Mouse (Mus musculus) gastrocnemius, postnatal 10 days (tissue): ENCODE measurements around the gene Fyttd1. TPM values are rescaled to one million over a fixed set of nuclear protein-coding genes. Genes with fewer than 3 reads are reported as not detected.
A peak's percentile ranks its signal among the peaks of the same experiment; 100 is the strongest.
"Not testable (repeated sequence)": the region's sequence is repeated elsewhere in the genome, so short reads cannot be mapped to it uniquely, and the experiment has no call there.

ENCODE experiments used
- DNase-seq: peaks from one replicate; pipeline ENCODE4 v3.0.0; 2021; ENCODE audit warnings: mixed read lengths
- total RNA-seq, 2 experiments: library from RNA; stranded (reverse); gene quantifications; 2 replicates each; pipeline ENCODE4 v1.2.3; 2021

The Fyttd1 gene
- total RNA-seq, 2 experiments from 2014 or later = 134 to 138 TPM

DNA sequence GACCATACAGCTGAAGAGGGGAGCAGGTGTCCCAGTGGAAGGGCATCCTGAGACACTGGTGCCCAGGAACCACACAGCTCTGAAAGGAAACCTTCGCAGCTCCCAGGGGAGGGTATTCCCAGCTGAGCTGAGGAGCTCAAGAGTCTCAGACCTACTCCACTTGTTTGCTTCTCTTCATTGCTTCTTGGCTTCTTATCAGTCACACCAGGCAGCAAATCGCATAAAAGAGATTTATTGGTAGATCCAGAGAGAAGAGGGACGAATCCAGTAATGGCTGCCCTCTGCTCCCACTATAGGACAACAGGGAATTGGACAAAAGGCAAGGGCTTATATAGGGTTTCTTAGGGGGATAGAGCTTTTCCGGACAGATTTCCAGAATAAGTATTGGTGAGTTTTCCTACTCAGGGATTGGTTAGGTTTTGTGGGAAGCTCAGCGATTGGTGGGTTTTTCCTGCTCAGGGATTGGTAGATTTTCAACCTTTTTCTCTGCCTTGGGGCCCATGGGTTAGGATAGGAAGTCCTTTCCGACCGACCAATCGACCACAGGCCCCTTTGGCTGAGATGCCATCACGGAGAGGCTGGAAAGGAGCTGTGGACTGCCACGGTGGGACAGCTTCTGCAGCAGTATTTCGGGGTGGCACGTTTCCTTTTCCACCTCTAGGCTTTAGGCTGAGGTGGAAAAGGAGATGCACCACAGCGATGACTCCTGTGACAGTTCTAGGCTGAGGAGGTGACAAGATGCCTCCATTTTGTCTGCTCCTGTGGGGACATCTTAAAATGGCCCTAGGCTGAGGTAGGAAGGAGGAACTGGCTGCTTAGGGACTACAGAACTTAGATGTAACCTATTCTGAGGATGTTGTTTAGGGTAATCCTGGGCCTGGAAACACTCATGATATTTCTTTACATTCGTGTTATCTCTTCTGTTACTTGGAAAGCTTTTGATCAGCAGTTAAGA lies 1.9 kb downstream of the Fyttd1 start:
- DNase-seq = no peak

DNA sequence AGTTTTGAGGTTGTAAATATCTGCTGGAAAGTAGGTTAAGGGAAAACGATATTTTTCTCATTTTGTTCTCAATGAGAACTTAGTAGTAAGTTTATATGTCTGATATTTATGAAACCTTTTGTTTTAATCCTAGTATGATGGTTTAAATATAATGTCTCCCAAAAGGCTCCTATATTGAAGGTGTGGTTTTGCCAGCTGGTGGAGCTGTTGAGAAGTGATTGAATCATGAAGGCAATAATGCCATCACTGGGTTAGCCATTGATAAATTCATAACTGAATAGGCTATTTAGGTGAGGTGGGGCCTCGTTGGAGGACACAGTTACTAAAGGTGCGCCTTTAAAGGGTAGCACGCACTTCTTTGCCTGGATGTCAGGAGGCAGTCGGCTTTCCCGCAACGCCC lies 4.2 kb downstream of the Fyttd1 start:
- no peak for DNase-seq

DNA sequence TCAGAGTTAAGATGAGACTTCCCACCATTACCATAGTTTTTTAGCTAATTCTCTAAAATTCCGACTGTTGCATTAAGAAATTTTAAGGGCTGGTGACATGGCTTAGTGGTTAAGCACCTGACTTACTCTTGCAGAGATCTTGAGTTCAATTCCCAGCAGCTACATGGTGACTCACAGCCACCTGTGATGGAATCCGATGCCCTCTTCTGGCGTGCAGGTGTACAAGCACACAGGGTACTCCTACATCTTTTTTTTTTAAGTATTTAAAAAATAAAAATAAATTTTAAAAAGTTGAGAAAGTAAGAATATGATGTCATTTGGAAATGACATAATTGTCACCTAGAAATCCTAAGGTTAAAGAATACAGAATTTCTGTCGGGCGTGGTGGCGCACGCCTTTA lies 10.7 kb downstream of the Fyttd1 start:
- DNase-seq = no peak

DNA sequence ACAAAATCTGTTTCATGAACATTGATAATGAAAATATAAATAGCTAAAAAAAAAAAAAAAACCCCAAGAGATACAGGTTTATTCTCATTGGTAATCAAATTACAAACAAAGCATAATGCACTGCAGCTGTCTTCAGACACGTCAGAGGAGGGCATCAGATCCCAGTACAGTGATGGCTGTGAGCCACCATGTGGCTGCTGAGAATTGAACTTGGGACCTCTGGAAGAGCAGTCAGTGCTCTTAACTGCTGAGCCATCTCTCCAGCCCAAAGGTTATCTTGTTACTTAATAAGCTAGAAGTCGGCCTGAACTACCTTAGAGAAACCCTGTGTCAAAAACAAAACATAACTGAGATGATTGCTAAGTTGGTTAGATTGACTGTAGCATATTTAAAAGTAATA lies 12.6 kb downstream of the Fyttd1 start:
- DNase-seq = no peak

DNA sequence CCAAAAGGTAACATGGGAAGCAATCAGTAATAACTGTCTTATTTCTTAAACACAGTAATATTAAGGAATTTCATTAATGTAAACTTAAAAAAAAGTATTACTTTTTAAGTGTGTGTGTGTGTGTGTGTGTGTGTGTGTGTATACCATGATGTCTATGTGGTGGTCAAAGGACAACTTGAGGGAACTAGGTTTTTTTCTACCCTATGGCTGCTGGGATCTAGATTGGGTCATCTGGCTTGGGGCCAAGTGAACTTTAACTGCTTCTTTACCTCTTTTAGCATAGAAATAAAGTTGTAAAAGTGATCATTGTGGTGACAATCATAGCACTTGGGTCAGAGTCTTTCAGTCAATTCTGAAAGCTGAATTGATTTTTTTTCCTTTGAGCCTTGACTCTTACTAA lies 18.8 kb downstream of the Fyttd1 start:
- no peak for DNase-seq

DNA sequence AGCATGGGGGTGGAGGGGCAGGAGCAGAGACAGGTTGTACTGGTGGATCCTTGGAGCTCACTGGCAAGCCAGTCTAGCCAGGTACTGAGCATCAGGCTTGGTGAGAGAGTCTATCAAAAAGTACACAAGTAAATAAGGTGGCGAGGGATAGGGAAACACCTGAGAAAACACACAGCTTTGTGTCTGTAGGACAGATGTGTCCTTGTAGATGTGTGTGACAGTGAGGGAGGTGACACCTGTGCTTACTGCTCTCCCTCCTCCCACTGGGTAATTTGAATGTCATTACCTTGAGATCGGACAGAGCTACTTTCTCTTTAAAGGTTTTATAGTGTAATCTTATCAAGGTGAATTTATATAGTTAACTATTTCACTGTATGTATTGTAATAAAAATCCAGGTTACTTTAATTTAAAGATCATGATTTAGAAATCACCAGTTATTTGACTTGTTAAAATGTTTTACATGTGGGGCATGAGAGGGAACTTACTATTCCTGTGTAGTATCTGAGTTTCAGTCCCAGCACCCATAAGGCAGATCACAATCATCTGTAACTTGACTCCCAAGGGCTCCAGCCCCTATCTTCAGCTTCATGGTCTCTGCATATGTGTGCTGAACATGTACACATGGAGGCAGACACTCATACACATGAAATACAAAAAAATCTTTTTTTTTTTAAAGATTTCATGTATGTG lies 24.2 kb downstream of the Fyttd1 start:
- DNase-seq = no peak

DNA sequence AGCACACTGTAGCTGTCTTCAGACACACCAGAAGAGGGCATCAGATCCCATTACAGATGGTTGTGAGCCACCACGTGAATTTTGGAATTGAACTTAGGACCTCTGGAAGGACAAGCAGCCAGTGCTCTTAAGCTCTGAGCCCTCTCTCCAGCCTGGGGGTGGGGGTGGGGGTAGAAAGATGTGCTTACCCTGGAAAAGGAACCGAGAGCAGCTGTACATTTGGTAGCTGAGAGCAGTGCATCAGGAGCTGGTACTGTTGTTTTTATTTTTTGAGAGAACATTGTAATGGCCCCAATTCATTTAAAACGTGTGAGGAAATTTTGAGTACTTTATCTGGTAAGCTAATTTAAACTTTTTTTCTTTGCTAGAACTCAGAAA lies 24.7 kb downstream of the Fyttd1 start:
- DNase-seq = no peak

DNA sequence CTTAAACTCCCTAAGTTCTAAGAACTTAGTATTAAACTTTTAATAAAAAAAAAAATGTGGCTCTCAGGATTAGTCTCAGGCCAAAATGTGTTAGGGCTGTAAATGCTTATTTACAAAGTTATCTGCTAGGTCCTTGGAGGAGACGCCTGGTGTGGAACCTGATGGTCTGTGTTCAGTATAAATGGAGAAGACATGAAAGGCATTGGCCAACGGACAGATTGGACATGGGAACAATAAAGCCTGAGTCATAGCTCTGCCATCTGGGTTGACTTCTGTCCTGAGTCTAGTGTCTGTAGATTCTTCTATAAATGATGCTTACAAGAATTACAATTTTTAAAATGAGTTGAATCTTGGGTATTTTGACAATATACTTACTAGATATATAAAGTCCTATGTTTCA lies 28.9 kb downstream of the Fyttd1 start:
- DNase-seq = no peak

DNA sequence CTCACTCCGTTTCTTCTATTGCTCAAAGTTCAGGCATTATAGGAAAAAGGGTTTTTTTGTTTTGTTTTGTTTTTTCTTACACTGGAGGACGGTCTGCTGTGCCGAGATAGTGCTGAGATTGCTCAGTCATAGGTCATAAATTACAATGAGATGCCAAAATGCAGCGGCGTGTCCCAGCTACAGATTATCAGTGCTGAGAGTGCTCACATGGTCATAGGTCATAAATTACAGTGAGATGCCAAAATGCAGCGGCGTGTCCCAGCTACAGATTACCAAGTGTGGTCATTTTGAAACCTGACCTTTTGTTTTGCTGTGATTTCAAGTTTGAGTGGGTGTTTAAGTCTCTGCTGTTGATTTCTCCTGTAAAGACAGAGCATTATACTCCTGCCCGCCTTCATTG lies 29.4 kb downstream of the Fyttd1 start:
- DNase-seq = no peak

DNA sequence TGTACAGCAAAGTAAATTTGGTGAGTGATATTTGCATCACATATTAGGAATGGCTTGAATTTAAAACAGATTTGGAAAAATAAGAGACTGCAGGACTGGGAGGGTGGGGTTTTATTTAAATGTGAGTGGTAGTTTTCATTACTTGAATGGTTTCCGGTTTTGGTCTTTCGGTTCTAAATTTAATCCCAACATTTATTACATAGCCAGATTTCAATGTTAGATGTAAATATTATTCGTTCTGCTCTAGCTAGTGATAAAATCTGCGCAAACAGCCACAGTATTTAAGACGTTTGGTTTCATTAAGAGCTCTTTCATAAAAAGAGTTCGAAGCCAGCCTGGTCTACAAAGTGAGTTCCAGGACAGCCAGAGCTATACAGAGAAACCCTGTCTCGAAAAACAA lies 35.9 kb downstream of the Fyttd1 start:
- DNase-seq = no peak

DNA sequence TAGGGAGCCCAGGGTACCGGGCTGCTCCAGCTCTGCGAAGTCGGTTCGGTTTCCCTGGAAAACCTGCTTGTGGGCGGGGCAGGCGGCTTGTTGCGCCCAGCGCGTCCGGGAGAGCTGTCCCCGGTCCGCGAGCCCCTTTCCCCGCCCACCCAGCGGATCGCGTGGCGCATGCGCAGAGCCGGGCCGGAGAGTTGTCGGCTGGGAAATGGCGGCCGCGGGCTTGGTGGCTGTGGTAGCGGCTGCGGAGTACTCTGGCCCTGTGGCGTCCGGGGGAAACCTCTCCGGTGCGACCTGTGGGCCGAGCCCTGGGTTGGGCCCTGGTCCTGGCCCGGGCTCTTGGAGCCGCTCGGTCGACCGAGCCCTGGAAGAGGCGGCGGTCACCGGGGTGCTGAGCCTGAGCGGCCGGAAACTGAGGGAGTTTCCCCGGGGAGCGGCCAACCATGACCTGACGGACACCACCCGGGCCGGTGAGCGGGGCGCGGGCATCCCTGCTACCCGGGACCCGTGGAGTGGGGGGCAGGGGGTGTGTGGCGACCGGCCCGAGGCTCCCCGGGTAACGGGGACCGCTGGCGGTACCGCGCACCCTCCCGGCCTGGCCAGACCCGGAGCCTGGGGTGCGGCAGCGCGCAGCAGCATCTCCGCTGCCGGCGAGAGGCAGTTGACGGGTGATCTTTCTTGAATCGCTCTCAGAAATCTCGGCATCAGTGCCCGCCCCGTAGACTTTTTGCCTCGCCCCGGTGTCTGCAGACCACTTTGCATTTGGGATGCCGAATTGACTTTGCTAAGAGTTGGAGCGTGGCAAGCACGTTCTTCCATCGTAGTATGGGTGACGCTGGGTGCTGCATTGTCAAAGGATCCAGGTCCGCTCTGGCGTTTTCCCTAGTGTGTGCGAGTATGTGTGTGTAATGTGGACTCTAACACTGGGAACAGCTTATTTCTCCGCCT lies 36.9 kb downstream of the Fyttd1 start, which contains the start of gene Lrch3:
Lrch3 (plus strand) TSS at position 164 of the 945 bp plus-strand sequence.
- DNase-seq = peak; percentile 98

DNA sequence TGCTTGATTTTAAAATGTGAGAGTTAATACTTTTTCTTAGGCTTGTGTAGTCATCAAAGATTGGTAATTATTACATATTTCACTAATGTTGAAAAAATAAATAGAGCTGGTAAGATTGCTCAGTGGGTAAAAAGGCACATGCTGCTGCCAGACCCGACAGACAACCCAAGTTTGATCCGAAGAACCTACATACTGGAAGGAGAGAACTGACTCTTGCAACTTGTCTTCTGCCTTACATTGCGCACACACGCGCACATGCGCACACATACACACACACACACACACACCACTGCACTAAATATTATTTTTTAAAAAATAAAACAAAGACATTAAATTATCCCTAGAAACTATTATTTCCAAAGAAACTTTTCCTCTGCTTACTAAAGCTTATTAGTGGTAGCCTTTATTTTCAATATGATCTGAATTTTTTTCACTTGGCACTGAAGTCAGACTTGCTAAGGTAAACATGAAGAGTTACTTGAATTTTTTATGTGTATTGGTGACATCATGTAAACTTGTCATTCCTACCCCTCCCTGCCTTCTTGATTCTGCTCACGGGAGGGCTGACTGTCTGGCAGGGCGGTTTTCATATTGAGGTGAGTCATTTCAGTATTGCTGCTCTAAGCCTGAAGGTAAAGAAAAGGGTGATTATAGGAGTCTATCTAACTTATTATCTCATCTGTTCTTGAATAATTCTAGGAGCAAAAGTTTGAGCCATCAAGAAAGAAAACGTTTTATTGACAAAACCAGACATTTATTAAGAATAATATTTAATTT lies 38.2 kb downstream of the Fyttd1 start:
- DNase-seq = no peak

DNA sequence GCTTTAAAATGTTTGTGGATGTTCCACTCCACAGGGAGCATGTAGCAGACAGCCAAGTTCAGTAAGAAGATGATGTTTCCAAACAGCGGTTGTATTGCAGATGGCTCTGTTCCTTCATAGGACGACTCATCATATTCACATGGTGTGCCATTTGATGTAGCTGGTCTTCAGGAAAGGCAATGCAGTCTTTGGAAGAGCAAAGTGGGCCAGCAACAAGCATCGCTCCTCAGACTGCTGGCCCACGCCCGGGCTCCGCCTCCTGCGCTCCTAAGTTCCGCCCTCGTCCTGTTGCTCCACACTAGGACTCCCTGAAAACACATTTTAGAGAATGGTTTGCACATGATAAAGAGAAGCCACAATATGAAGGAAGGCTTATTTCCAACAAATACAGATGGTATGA lies 49.3 kb downstream of the Fyttd1 start:
- not testable (repeated sequence) for DNase-seq

DNA sequence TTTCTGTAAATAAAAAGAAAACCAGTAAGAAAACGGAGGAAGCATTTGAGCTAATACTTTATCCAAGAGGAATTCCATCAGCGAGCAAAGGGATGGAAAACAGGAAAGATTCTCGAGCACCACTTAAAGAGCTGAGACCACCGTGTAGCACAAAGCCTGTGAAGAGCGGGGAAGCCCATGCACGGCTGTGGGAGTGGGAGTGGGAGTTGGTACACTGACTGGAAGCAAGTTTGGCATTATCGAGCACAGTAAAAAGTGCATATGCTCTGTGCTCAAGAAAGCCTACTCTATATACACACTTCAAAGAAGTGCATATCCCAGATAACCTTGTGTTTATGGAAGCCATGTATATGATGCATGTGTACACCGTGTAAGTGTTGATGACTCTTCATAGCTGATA lies 49.7 kb downstream of the Fyttd1 start:
- no peak for DNase-seq

DNA sequence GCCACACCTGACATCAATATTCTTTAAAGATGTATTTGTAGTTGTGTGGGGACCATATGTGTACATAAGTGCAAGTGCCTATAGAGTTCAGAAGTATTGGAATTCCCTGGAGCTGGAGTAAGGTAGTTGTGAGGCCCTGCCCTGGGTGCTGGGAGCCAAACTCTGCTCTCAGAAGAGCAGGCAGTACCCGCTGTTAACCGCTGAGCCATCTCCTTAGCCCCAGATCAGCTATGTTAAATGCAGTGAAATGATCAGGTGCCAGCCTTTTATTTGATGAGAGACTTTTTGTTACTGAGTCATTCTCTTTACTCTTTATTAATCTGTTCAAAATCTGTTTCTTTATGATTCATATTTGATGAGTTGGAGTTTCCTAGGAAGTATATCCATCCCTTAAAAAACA lies 52.6 kb downstream of the Fyttd1 start:
- DNase-seq = no peak

DNA sequence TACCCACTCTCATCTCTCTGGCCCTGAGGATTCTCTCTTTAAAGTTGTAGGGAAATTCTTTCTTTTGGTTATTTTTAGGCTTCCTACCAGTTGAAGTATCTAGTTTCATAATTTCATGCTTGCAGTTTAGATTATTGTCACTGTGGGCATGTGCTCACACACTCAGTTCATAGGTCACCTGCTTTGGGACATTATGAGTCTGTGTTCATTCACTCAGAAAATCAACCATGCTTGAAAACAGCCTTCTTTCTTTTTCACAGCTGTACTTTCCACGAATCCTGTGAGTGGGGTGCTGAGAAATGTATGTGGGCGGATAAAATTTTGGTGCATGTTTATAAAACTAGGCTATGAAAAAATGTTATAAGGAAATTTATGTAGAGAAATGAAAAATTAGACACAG lies 57.2 kb downstream of the Fyttd1 start:
- no peak for DNase-seq

DNA sequence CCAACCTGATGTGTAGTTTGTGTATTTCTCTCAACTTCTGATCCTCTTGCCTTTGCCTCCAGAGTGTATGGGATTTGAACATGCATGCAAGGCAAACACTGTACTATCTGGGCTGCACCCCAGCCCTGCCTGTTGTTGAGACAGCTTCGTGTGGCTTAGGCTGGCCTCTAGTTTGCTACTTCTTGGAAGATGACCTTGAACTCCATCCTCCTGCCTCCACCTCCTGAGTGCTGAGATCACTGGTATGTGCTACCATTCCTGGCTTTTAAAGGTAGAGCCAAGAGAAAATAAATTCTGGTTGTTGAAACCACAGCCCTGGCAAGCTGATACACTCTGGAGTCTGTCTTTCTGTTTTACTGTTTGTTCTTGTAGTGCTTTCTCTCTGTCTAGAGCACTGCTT lies 57.8 kb downstream of the Fyttd1 start:
- DNase-seq = no peak

DNA sequence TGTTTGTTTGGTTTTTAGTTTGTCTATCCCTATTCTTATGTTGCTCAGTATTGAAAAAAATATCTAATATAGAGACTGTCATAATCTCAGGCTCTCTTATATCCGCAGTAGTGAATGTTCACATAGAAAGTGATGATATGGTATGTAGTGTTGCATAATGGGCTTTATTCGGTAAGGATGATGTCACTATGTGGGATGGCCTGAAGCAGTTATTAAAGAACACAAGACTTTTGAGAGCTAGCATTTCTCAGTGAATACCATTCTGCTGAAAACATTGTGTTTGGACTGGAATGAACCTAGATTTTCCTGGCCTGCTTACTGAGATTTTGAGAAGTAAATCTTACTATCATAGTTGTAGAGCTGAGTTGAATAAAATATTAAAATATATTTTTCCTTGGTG lies 60.1 kb downstream of the Fyttd1 start:
- DNase-seq = no peak

DNA sequence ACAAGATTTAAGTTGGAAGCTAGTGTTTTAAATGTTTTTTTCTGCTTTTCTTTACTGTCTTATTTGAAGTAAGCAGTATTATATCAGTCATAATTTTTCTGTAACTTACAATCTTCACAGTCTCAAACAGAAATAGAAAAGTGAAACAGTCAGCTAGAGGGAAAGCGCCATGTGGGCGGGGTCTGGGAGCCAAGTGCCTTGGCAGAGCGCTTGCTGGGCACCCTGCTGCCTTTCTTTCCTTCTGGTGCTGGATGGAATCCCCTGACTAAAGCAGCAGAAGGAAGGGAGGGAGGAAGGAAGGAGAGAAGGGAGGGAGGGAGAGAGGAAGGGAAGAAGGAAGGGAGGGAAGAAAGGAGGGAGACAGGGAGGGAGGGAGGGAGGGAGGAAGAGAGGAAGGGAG lies 62.0 kb downstream of the Fyttd1 start:
- DNase-seq = peak; percentile 48

DNA sequence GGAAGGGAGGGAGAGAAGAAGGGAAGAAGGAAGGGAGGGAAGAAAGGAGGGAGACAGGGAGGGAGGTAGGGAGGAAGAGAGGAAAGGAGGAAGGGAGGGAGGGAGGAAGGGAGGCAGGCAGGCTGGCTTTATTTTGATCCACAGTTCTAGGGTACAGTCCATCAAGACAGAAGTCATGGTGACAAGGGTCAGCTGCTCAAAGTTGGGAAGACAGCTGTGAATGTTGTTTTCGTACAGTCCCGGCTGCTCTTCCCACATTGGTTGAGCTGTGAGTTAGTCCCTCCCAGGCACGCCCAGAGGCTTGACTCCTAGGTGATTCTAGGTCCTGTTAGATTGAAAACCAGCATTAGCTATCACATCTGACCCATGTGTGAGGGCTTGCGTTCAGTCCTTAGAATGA lies 62.4 kb downstream of the Fyttd1 start:
- DNase-seq = not testable (repeated sequence)

DNA sequence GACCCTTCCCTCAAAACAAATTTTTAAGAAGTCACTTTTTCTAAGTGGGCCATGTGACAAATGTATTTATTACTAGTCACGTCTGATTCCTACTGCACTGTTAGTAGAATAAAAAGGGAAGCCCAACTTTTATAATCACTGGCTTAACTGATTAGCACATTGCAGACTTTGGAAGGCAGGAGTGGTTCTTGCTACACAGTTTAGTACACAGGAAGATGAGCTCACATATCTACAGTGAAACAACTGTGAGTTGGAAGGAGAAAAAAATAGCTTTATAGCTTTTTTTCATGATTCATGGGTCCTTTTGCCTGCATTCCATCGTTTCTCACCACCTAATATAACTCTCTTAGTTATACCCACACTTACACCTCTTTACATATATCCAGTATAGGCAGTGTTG lies 63.9 kb downstream of the Fyttd1 start:
- DNase-seq = not testable (repeated sequence)

DNA sequence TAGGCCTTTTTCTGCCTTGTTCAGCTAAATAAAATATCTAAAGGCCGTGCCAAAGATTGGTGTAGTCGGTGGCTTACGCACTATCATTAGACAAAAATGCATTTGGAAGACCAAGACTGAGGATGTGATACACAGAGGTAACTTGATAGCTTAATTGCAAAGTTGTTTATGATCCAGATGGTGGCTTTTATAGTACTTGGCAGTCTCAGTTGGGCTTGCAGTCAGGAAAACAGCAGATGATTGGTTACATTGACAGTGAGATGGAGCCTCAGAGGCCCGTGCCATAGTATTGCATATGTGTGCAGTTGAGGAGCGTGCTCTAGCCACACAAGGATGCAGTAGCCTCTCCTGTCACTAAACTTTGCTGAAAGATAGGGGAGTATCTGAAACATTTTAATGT lies 65.4 kb downstream of the Fyttd1 start:
- DNase-seq = no peak
